Mouse (Mus musculus) liver, postnatal 0 days (tissue): ENCODE data around the gene Col7a1.

Source experiments
- CTCF ChIP-seq: sonication (generic); IDR thresholded peaks from 2 replicates; pipeline ENCODE4 v1.5.1; 2016; ENCODE audit warnings: antibody characterized with exemption, low read depth
- EP300 ChIP-seq: IDR thresholded peaks from 2 replicates; pipeline ENCODE4 v1.6.1; 2016; ENCODE audit warnings: antibody characterized with exemption, low read depth, mild to moderate bottlenecking

DNA sequence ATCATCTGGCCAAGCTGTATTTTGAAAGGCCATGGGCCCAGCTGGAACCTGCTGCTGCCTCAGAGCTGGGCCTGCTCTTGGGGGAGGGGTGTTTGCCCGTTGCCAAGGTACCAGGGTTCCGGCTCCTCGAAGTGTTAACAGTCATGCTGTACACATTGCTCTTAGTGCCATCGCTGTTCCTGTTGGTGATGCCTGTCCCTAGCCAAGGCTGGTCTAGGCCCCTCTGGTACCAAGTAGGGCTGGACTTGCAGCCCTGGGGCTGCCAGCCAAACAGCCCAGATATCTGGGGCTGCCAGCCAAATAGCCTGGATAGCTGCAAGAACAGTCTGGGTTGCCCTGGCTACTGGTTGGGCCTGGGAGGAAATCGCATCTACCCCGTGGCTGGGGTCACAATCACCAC, 38.9 kb upstream of the Col7a1 start, which contains the start of gene Tmem89:
- TF ChIP-seq CTCF, result no peak
- TF ChIP-seq EP300, result no peak
